ENCODE assay signal across 15 mouse cellular contexts in the genomic region with DNA sequence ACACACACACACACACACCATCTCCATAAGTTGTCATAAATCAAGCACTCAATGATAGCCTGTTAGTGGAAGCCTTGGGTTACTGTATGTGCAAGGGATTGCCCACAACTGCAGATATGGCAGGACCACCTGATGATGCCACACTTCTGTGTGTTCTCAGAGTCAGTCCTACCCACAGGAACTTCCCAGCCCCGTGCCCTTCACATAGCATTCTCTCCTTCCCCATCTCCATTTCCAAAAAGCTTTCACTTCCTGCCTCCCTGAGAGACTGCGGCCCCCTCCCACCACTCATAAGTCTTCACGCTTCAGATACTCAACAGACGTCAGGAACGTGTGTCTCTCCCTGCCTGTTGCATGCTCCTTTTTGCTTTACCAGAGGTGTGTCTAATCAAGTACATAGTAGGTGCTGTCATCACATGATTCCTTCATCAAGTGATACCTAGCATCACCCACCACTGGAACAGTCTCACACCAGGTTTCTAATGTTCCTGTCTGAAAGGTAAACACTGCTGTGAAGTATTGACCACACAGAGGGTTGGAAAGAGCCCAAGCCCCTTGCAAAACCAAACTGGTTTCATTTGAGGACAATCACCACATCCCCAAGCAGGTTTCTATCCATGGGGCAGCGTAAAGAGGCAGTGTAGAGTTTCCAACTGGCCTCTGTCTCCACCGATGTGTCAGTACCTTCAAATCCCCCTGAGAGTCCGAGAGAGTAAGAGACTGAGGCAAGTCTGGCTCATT. TPM values are rescaled to one million over a fixed set of nuclear protein-coding genes. Genes with fewer than 3 reads are reported as not detected.
DNase-seq lines count a peak whose midpoint lies in the region; ATAC-seq and TF ChIP-seq lines count a peak whose summit lies in the region.
"Had no signal": no experiment of that assay in that cellular context is flagged by ENCODE, and none has a peak within 500 bp of the region (broad histone marks: within the 10 kb centered on the region; RNA-seq: fewer than 3 reads in every experiment).

No protein-coding gene starts in this region.

- TF ChIP-seq CTCF in liver, postnatal 0 days (IDR thresholded peaks at IDR 0.05; ENCODE audit: low read depth): no peak

- H3K9me3 ChIP-seq in heart, embryonic 13.5 days: peaks cover 7% of the 10 kb centered on the region; the same call in 1 of the 2 replicates
- H3K9me3 ChIP-seq in liver, postnatal 0 days (ENCODE audit: low read length): no peaks in the 10 kb centered on the region
- no peaks in the 10 kb centered on the region for H3K9me3 ChIP-seq in liver, embryonic 12.5 days (replicated peaks)
- H3K9me3 ChIP-seq in embryonic facial prominence, embryonic 13.5 days: no peaks in the 10 kb centered on the region; the same call in 1 of the 2 replicates
- no peaks in the 10 kb centered on the region for H3K9me3 ChIP-seq in stomach, embryonic 15.5 days
- H3K9me3 ChIP-seq: forebrain, embryonic 15.5 days; hindbrain, embryonic 10.5 days; liver, embryonic 13.5 days; midbrain, embryonic 12.5 days had no signal

- no peak for ATAC-seq in heart, embryonic 13.5 days (ENCODE audit: extremely low read depth, insufficient number of reproducible peaks, low FRiP score, low TSS enrichment)
- ATAC-seq in liver, postnatal 0 days: peak; percentile 79
- no peak for ATAC-seq in liver, embryonic 12.5 days
- ATAC-seq in embryonic facial prominence, embryonic 13.5 days (ENCODE audit: insufficient number of reproducible peaks, insufficient read depth, low FRiP score, low TSS enrichment, low read depth): 0 out of 2 replicates have a peak, but pooled peaks have one; percentile 26
- ATAC-seq in stomach, embryonic 15.5 days (ENCODE audit: insufficient read depth, low FRiP score, low read depth): no peak

- peaks cover 50% of the 10 kb centered on the region for H3K4me1 ChIP-seq in heart, embryonic 13.5 days
- H3K4me1 ChIP-seq in liver, postnatal 0 days (ENCODE audit: insufficient read depth): peaks cover 10% of the 10 kb centered on the region
- peaks cover 5% of the 10 kb centered on the region for H3K4me1 ChIP-seq in liver, embryonic 12.5 days
- peaks cover 58% of the 10 kb centered on the region for H3K4me1 ChIP-seq in embryonic facial prominence, embryonic 13.5 days
- peaks cover 18% of the 10 kb centered on the region for H3K4me1 ChIP-seq in stomach, embryonic 15.5 days

- H3K36me3 ChIP-seq in heart, embryonic 13.5 days: peaks cover 3% of the 10 kb centered on the region; the same call in 1 of the 2 replicates
- no peaks in the 10 kb centered on the region for H3K36me3 ChIP-seq in liver, postnatal 0 days (replicated peaks; ENCODE audit: insufficient read depth, low read length)
- H3K36me3 ChIP-seq in liver, embryonic 12.5 days: no peaks in the 10 kb centered on the region
- H3K36me3 ChIP-seq in embryonic facial prominence, embryonic 13.5 days: no peaks in the 10 kb centered on the region
- no peaks in the 10 kb centered on the region for H3K36me3 ChIP-seq in stomach, embryonic 15.5 days
- H3K36me3 ChIP-seq: forebrain, embryonic 15.5 days; G1E; hindbrain, embryonic 10.5 days; liver, embryonic 13.5 days; midbrain, embryonic 12.5 days had no signal

- H3K4me2 ChIP-seq in heart, embryonic 13.5 days: peak overlapping the region; percentile 74
- H3K4me2 ChIP-seq in liver, postnatal 0 days (ENCODE audit: low read depth, low read length): peak overlapping the region; percentile 7; the same call in 1 of the 2 replicates
- no peak overlapping the region for H3K4me2 ChIP-seq in liver, embryonic 12.5 days
- peak overlapping the region; percentile 81; the same call in 1 of the 2 replicates for H3K4me2 ChIP-seq in embryonic facial prominence, embryonic 13.5 days
- H3K4me2 ChIP-seq in stomach, embryonic 15.5 days: no peak overlapping the region
- H3K4me2 ChIP-seq: forebrain, embryonic 15.5 days; liver, embryonic 13.5 days; midbrain, embryonic 12.5 days had no signal

- H3K27ac ChIP-seq in heart, embryonic 13.5 days (replicated peaks): peak overlapping the region; percentile 90
- peak overlapping the region; percentile 66 for H3K27ac ChIP-seq in liver, postnatal 0 days (ENCODE audit: low read depth)
- no peak overlapping the region for H3K27ac ChIP-seq in liver, embryonic 12.5 days
- no peak overlapping the region for H3K27ac ChIP-seq in embryonic facial prominence, embryonic 13.5 days
- peak overlapping the region; percentile 68; the same call in 1 of the 2 replicates for H3K27ac ChIP-seq in stomach, embryonic 15.5 days
- H3K27ac ChIP-seq: forebrain, embryonic 15.5 days; kidney, postnatal 0 days; liver, embryonic 13.5 days; midbrain, embryonic 12.5 days had no signal

- TF ChIP-seq EP300 in liver, postnatal 0 days (IDR thresholded peaks at IDR 0.05; ENCODE audit: low read depth): no peak

- no peaks in the 10 kb centered on the region for H3K27me3 ChIP-seq in heart, embryonic 13.5 days (replicated peaks)
- H3K27me3 ChIP-seq in liver, postnatal 0 days (ENCODE audit: insufficient read depth, low read length): no peaks in the 10 kb centered on the region
- H3K27me3 ChIP-seq in liver, embryonic 12.5 days (replicated peaks): peaks cover 56% of the 10 kb centered on the region
- peaks cover 8% of the 10 kb centered on the region; the same call in 1 of the 2 replicates for H3K27me3 ChIP-seq in embryonic facial prominence, embryonic 13.5 days
- H3K27me3 ChIP-seq in stomach, embryonic 15.5 days (replicated peaks): no peaks in the 10 kb centered on the region

- DNase-seq in heart, adult 9 months (ENCODE audit: low spot score in 2 of 2): no peak
- peak; percentile 60 for DNase-seq in liver, postnatal 0 days
- DNase-seq in retina, postnatal 1 day: no peak
- DNase-seq: adrenal gland, adult 2 months; cerebellum, adult 18-20 months; liver, embryonic 13.5 days had no signal

- H3K9ac ChIP-seq in heart, embryonic 13.5 days: peak overlapping the region; percentile 88
- no peak overlapping the region for H3K9ac ChIP-seq in liver, postnatal 0 days (replicated peaks)
- no peak overlapping the region for H3K9ac ChIP-seq in liver, embryonic 12.5 days
- no peak overlapping the region for H3K9ac ChIP-seq in embryonic facial prominence, embryonic 13.5 days
- no peak overlapping the region for H3K9ac ChIP-seq in stomach, embryonic 15.5 days
- H3K9ac ChIP-seq: forebrain, embryonic 15.5 days; liver, embryonic 13.5 days; midbrain, embryonic 12.5 days had no signal

- H3K4me3 ChIP-seq in heart, embryonic 13.5 days: no peak overlapping the region
- no peak overlapping the region for H3K4me3 ChIP-seq in liver, postnatal 0 days (ENCODE audit: low read depth, low read length)
- H3K4me3 ChIP-seq in liver, embryonic 12.5 days: no peak overlapping the region
- H3K4me3 ChIP-seq in embryonic facial prominence, embryonic 13.5 days: no peak overlapping the region
- H3K4me3 ChIP-seq in stomach, embryonic 15.5 days (replicated peaks): no peak overlapping the region
- H3K4me3 ChIP-seq: forebrain, embryonic 15.5 days; hindbrain, embryonic 10.5 days; liver, embryonic 13.5 days; midbrain, embryonic 12.5 days had no signal

- 26% methylated on average over 8 of the region's 8 CpGs for WGBS in heart, embryonic 13.5 days
- WGBS in liver, postnatal 0 days (ENCODE audit: insufficient replicate concordance): 37% methylated on average over 8 of the region's 8 CpGs
- WGBS in liver, embryonic 12.5 days (ENCODE audit: insufficient replicate concordance): 30% methylated on average over 8 of the region's 8 CpGs
- 37% methylated on average over 8 of the region's 8 CpGs for WGBS in embryonic facial prominence, embryonic 13.5 days
- 34% methylated on average over 8 of the region's 8 CpGs for WGBS in stomach, embryonic 15.5 days

RNA-seq across cellular contexts. Expression of a gene that starts 0.7 kb away (rescaled TPM):
- 34.3 and 39.5 TPM in 2 replicates for polyA plus RNA-seq in heart, embryonic 13.5 days (2015; fragmentation: Nextera tagmentation; extraction: Ambion mirVana)
- polyA plus RNA-seq in liver, postnatal 0 days (2015; fragmentation: Nextera tagmentation; extraction: Ambion mirVana): 34.1 and 42.3 TPM in 2 replicates
- 11.2 and 11.5 TPM in 2 replicates for polyA plus RNA-seq in liver, embryonic 12.5 days (2016; fragmentation: Nextera tagmentation; extraction: Ambion mirVana)
- 70.6 and 74.3 TPM in 2 replicates for polyA plus RNA-seq in embryonic facial prominence, embryonic 13.5 days (2015; fragmentation: Nextera tagmentation; extraction: Ambion mirVana)
- 119 and 121 TPM in 2 replicates for polyA plus RNA-seq in stomach, embryonic 15.5 days (2015; fragmentation: Nextera tagmentation; extraction: Ambion mirVana)

Comparison
In these comparisons a context has a peak if more than half of its experiments do, and no peak if none do; other contexts are left out.
1. ATAC-seq: peak in liver, postnatal 0 days (single experiment) and embryonic facial prominence, embryonic 13.5 days (single experiment); none in heart, embryonic 13.5 days (single experiment), liver, embryonic 12.5 days (single experiment) and stomach, embryonic 15.5 days (single experiment).
2. H3K27ac ChIP-seq: peak in heart, embryonic 13.5 days (single experiment), liver, postnatal 0 days (single experiment) and stomach, embryonic 15.5 days (single experiment); none in liver, embryonic 12.5 days (single experiment) and embryonic facial prominence, embryonic 13.5 days (single experiment).
3. H3K4me2 ChIP-seq: peak in heart, embryonic 13.5 days (single experiment), liver, postnatal 0 days (single experiment) and embryonic facial prominence, embryonic 13.5 days (single experiment); none in liver, embryonic 12.5 days (single experiment) and stomach, embryonic 15.5 days (single experiment).